Mouse (Mus musculus) hindbrain, embryonic 16.5 days (tissue): ENCODE data around the gene Stra6. TPM values are rescaled to one million over a fixed set of nuclear protein-coding genes. Genes with fewer than 3 reads are reported as not detected.
A peak's percentile ranks its signal among the peaks of the same experiment; 100 is the strongest.

ENCODE experiments used
- ATAC-seq: fragments of 200-750 bp; cut with Nextera tagmentation; 2 replicates; pipeline ENCODE4 v1.8.0; 2017; ENCODE audit warnings: moderate TSS enrichment, moderate library complexity
- H3K27ac ChIP-seq: fragments of 300-500 bp; sonication (generic); 2 replicates; pipeline ENCODE4 v1.5.1; 2014; ENCODE audit warnings: low read depth, mild to moderate bottlenecking, control low read depth, low read length, moderate library complexity
- H3K27me3 ChIP-seq: fragments of 300-500 bp; sonication (generic); replicated peaks from 2 replicates; pipeline ENCODE4 v1.6.1; 2014; ENCODE audit warnings: low read length; ENCODE audit not compliant: control insufficient read depth, insufficient read depth
- H3K36me3 ChIP-seq: fragments of 300-500 bp; sonication (generic); 2 replicates; pipeline ENCODE4 v1.6.1; 2014; ENCODE audit warnings: mild to moderate bottlenecking, low read length, moderate library complexity, mixed read lengths; ENCODE audit not compliant: control insufficient read depth, insufficient read depth
- H3K4me1 ChIP-seq: fragments of 300-500 bp; sonication (generic); 2 replicates; pipeline ENCODE4 v1.6.1; 2014; ENCODE audit warnings: low read depth, low read length; ENCODE audit not compliant: control insufficient read depth, insufficient read depth
- H3K4me2 ChIP-seq: fragments of 300-500 bp; sonication (generic); 2 replicates; pipeline ENCODE4 v1.6.1; 2014; ENCODE audit warnings: mild to moderate bottlenecking, low read length, control low read depth, moderate library complexity
- H3K4me3 ChIP-seq: fragments of 300-500 bp; sonication (generic); 2 replicates; pipeline ENCODE4 v1.5.1; 2014; ENCODE audit warnings: mild to moderate bottlenecking, low read length, control low read depth, moderate library complexity
- H3K9ac ChIP-seq: fragments of 300-500 bp; sonication (generic); 2 replicates; pipeline ENCODE4 v1.6.1; 2014; ENCODE audit warnings: low read depth, mild to moderate bottlenecking, control low read depth, low read length, moderate library complexity
- H3K9me3 ChIP-seq: fragments of 300-500 bp; sonication (generic); 2 replicates; pipeline ENCODE4 v1.6.1; 2014; ENCODE audit warnings: mild to moderate bottlenecking, low read length, moderate library complexity; ENCODE audit not compliant: control insufficient read depth
- WGBS: fragments of 180-500 bp; shearing (Covaris S2); extraction: QIAGEN DNeasy Blood & Tissue Kit; methylation state at CpG from one replicate; pipeline ENCODE4 v1.1.7; 2014; 5-methylcytosine and 5-hydroxymethylcytosine counted together
- polyA plus RNA-seq: library from polyadenylated mRNA; unstranded; fragments of >200 nt; fragmentation: Nextera tagmentation; extraction: Ambion mirVana; gene quantifications from 2 replicates; pipeline ENCODE4 v1.2.1, GENCODE M21; 2015

Gene Stra6
- polyA plus RNA-seq, 1 experiment from 2014 or later = 11.6 TPM

DNA sequence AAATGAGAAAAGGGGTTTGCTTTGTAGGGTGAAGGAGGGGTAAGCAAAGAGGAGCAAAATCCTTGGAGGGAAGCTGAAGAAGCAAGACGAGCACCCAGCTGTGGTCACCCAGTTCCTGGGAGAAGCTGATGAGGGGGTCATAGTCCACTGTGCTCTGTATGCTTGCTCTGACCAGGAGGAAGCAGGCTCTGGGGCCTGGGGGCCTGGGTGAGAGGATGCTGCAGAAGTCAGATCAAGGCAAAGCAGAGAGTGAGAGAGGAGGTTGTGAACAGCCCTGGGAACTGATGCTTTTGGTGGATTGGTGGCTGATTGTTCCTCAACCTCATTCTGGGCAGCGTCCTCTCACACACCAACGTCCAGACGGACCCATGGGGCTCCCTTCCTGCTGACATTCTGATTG is 113.6 kb downstream of the Stra6 start:
- Histone ChIP-seq H3K4me1 (no peaks in the 10 kb centered on the region), H3K27ac (no peak overlapping the region), H3K9me3 (no peaks in the 10 kb centered on the region), H3K36me3 (no peaks in the 10 kb centered on the region), H3K9ac (no peak overlapping the region), H3K4me2 (no peak overlapping the region), H3K27me3 (no peaks in the 10 kb centered on the region), H3K4me3 (no peak overlapping the region)
- no peak for ATAC-seq
- WGBS = 32% methylated on average over 4 of the region's 4 CpGs

DNA sequence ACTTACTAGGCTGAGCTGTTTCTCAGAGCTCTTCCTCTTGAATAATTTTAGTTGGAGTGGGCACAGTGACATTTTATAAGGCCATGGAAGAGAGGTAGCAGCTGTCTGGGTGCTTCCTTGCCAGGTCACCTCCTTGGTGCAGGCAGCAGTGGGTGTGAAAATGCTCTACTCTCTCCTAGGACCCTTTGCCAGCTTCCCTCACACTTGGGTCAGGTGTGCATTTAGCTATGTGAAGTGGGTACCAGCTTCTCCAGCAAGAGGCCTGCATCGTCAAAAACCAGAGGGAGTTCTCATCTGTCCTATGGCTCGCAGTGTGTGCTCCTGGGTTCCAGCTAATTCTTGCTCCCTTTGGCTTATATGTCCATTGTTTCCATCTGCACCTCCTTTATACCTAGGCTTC is 115.8 kb downstream of the Stra6 start:
- H3K4me2 ChIP-seq = no peak overlapping the region
- WGBS = 71% methylated on average over 2 of the region's 2 CpGs
- no peak overlapping the region for H3K27ac ChIP-seq
- no peak overlapping the region for H3K9ac ChIP-seq
- H3K4me1 ChIP-seq = no peaks in the 10 kb centered on the region
- H3K27me3 ChIP-seq = no peaks in the 10 kb centered on the region
- no peak for ATAC-seq
- H3K9me3 ChIP-seq = no peaks in the 10 kb centered on the region
- no peak overlapping the region for H3K4me3 ChIP-seq
- no peaks in the 10 kb centered on the region for H3K36me3 ChIP-seq

DNA sequence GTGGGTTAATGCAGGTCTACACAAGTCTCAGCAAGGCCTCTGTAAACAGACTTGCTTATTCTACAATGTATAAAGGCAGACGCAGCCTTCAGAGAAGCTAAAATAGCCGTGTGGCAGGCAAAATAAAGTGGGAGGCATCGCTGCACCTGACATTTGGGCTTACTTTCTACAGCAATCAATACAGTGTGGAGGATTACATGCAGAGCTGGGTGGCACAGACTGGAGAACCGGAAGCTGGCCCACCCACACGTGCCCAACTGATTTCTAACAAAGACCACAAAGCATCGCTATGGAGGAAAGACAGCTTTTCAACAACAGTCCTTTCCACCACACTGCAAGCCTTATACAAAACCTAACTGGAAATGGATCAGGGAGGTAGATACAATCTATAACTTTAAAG is 120.9 kb downstream of the Stra6 start:
- Histone ChIP-seq H3K36me3 (no peaks in the 10 kb centered on the region), H3K4me1 (no peaks in the 10 kb centered on the region), H3K9ac (no peak overlapping the region), H3K4me2 (no peak overlapping the region), H3K4me3 (no peak overlapping the region), H3K27me3 (no peaks in the 10 kb centered on the region), H3K27ac (no peak overlapping the region), H3K9me3 (no peaks in the 10 kb centered on the region)
- 72% methylated on average over 6 of the region's 6 CpGs for WGBS
- no peak for ATAC-seq

DNA sequence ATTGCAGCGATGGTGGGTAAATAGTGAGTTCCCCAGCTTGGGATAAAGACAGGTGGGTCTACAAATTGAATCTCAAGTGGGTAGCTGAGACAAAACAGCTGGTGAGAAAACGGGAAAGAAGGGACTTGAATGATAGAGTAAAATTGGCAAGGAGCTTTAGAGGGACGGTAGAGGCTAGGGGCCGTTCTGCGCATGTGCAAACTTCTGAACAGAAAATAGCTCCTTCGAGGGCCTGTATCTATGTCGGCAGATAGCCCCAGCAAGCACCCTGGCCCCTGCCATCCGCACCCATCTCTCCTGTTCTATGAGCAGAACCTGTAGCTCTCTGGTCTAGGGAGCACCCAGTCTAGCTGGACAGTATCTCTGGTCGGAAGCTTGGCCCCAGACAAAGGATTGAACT is 130.6 kb downstream of the Stra6 start:
- H3K4me3 ChIP-seq = no peak overlapping the region
- no peak for ATAC-seq
- no peak overlapping the region for H3K27ac ChIP-seq
- no peaks in the 10 kb centered on the region for H3K36me3 ChIP-seq
- no peak overlapping the region for H3K9ac ChIP-seq
- H3K4me2 ChIP-seq = no peak overlapping the region
- 67% methylated on average over 9 of the region's 9 CpGs for WGBS
- H3K9me3 ChIP-seq = no peaks in the 10 kb centered on the region
- H3K27me3 ChIP-seq = peaks cover 34% of the 10 kb centered on the region
- H3K4me1 ChIP-seq = peaks cover 30% of the 10 kb centered on the region

DNA sequence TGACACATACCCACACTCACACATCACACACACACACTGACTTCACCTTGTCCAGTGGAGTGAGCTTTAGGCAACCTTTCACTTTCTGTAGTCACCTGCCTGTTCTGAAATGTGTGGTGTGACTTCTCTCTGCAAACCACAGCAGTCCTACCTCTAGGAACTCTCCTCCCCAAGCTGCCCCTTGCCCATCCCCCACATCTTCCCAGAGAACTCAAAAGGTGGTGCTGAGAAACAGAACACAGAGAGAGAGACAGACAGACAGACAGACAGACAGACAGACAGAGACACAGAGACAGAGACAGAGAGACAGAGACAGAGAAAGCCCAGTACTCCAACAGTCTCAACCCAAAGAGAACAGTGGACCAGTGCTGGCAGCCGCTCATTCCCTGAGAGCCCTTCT is 132.1 kb downstream of the Stra6 start:
- Histone ChIP-seq H3K27me3 (peaks cover 49% of the 10 kb centered on the region), H3K9ac (peak overlapping the region; percentile 19), H3K4me1 (peaks cover 35% of the 10 kb centered on the region)

DNA sequence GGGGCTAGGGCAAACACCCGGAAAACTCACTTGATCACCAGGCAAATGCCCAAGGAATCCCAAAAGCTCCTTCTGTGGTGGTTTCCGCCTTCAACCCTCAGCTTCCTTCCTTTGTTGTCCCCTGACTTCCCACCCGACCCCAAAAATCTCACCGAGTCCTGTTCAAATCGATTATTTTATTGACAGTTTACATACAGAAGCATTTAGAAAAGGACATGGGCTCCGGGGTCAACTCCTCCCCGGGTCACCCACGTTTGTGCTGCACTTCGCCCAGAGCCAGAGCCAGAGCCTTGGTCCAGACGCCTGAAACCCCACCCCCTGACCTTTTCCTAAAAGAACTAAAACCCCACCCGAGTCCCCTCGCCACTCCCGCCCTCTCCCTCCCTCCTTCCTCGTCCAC is 132.6 kb downstream of the Stra6 start:
- Histone ChIP-seq H3K4me3 (peak overlapping the region; percentile 33), H3K9me3 (no peaks in the 10 kb centered on the region), H3K4me1 (peaks cover 35% of the 10 kb centered on the region), H3K9ac (peak overlapping the region; percentile 19), H3K27ac (no peak overlapping the region), H3K4me2 (peak overlapping the region; percentile 72), H3K27me3 (peaks cover 53% of the 10 kb centered on the region), H3K36me3 (no peaks in the 10 kb centered on the region)
- WGBS = 7% methylated on average over 11 of the region's 14 CpGs
- no peak for ATAC-seq

More for the DNA sequence above, 132.1 kb downstream of the Stra6 start:
- Histone ChIP-seq H3K36me3 (no peaks in the 10 kb centered on the region), H3K4me2 (peak overlapping the region; percentile 72), H3K9me3 (no peaks in the 10 kb centered on the region), H3K27ac (no peak overlapping the region), H3K4me3 (peak overlapping the region; percentile 33)
- WGBS = 0% methylated on average over 1 of the region's 1 CpGs
- no peak for ATAC-seq

DNA sequence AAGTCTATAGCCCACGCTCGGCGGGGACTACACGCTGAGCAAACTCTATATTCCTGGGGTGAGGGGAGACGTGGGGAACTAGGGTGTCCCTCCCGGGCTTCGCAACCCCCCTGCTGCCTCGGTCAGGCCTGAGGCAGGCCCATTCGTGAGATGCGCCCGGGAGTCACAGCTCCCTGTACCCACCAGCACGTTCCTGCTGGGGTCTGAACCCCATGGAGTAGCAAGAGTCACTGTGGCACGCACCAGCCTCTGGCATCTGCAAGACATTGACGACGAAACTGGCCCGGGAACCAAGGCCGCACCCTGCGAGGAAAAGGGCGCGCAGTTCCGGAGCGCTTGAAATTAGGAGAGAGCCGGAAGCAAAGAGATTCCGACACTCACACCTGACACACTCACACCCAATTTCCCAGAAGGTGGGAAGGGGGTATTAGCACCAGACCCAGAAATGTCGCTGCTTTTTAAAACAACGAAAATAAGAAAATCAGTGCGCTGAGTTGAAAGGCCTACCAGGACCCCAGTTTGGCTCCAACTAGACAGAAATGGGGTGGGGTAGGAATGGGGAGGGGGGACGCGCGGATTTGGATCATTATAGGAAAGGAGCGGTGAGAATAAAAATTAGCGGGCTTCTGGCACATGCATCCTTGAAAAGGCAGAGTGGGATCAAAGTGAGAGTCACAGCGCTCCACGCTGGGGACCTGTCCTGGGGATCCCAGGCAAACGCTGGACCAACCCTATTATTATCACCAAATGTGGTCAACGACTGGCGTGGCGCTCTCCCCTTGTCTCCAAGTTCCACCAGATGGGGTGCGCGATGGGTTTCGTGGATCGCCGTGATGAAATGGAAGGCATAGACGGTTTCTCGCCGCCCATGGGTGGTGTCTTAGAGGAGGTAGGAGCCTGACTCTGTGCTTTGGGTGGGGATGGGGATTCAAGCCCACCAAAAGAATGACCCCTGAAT is 133.3 kb downstream of the Stra6 start:
- Histone ChIP-seq H3K36me3 (no peaks in the 10 kb centered on the region), H3K27ac (no peak overlapping the region), H3K27me3 (peaks cover 57% of the 10 kb centered on the region), H3K9ac (peak overlapping the region; percentile 49), H3K4me2 (peak overlapping the region; percentile 72), H3K9me3 (no peaks in the 10 kb centered on the region), H3K4me3 (peak overlapping the region; percentile 33), H3K4me1 (peaks cover 42% of the 10 kb centered on the region)
- 3% methylated on average over 46 of the region's 46 CpGs for WGBS
- ATAC-seq = no peak

DNA sequence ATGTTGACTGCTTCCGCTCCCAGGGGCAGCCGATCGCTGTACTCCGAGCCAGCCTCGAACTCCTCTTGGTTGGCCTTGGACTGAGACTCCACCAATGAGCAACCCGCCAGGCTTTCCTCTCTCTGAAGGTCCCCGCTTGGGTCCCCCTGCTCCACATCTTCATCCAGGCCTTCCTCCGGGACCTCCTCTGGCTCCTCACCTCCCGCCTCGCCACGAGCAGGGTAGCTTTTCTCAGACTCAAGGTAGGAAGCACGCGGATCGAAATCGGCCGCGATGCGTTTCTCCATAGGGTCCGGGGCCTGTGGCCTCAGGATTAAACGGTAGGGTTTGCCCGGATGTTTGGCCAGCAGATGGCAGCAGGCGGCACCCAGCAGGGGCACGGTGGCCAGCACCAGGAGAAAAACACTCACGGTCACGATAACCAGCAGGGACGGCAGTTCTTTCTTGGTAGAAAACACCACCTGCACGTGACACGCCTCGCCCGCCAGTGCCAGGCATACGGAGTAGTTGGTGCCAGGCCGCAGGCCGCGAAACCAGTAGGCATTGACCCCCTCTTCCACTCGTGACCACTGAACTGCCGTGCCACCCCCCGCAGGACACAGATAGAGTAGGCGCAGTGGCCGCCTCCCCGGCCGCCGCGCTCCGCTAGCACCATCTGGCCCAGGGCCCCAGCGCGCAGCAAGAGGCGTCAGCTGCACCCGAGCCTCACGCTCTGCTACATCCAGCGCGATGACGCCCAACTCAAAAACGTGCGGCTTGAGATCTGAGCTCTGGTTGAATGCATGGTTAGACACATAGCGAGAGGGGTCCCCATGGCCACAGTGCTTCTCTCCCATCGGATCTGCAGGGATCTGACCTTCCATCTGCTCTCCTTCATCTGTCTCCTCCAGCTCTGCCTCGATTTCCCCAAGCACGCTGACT is 134.5 kb downstream of the Stra6 start:
- H3K4me3 ChIP-seq = peak overlapping the region; percentile 33

More for the DNA sequence above, 134.5 kb downstream of the Stra6 start:
- H3K4me2 ChIP-seq = peak overlapping the region; percentile 72
- peak overlapping the region; percentile 49 for H3K9ac ChIP-seq
- H3K9me3 ChIP-seq = no peaks in the 10 kb centered on the region
- H3K36me3 ChIP-seq = no peaks in the 10 kb centered on the region
- peaks cover 58% of the 10 kb centered on the region for H3K27me3 ChIP-seq
- under 1% methylated on average over 55 of the region's 58 CpGs for WGBS
- H3K4me1 ChIP-seq = peaks cover 44% of the 10 kb centered on the region
- peak; percentile 28 for ATAC-seq
- peak overlapping the region; percentile 61 for H3K27ac ChIP-seq
